23 mouse cellular contexts compared by ENCODE assay signal in genomic region chr1:143523831-143524521, GRCm38 (mm10).
A peak's percentile ranks its signal among the peaks of the same experiment; 100 is the strongest.
DNase-seq lines count a peak whose midpoint lies in the region; ATAC-seq and TF ChIP-seq lines count a peak whose summit lies in the region.
"Had no signal": no experiment of that assay in that cellular context is flagged by ENCODE, and none has a peak within 500 bp of the region (broad histone marks: within the 10 kb centered on the region; RNA-seq: fewer than 3 reads in every experiment).

No protein-coding gene starts in this region.

- H3K79me2 ChIP-seq in heart, adult 2 months (replicated peaks; ENCODE audit: control insufficient read depth, insufficient read depth, low read length) = no peaks in the 10 kb centered on the region

- H3K27ac ChIP-seq in heart, adult 2 months = peak overlapping the region; percentile 64
- H3K27ac ChIP-seq in heart, embryonic 16.5 days (ENCODE audit: low read length) = no peak overlapping the region
- H3K27ac ChIP-seq: hindbrain, embryonic 14.5 days; kidney, postnatal 0 days; macrophage; midbrain, embryonic 15.5 days; neural tube, embryonic 13.5 days had no signal

- H3K4me1 ChIP-seq in heart, adult 2 months (ENCODE audit: control insufficient read depth, insufficient read depth, low read length) = no peaks in the 10 kb centered on the region
- peaks cover 8% of the 10 kb centered on the region; the same call in 1 of the 2 replicates for H3K4me1 ChIP-seq in heart, embryonic 16.5 days (ENCODE audit: control insufficient read depth, insufficient read depth, low read length)
- H3K4me1 ChIP-seq: midbrain, embryonic 15.5 days; neural tube, embryonic 13.5 days had no signal

- H3K9me3 ChIP-seq in heart, embryonic 16.5 days (replicated peaks; ENCODE audit: control insufficient read depth, low read length) = no peaks in the 10 kb centered on the region
- H3K9me3 ChIP-seq: G1E; midbrain, embryonic 15.5 days; neural tube, embryonic 13.5 days had no signal

- TF ChIP-seq CTCF in heart, adult 2 months (IDR thresholded peaks at IDR 0.05) = no peak

- intact Hi-C loops in heart, adult 2 months (cut with DNase I) = no loop called here
- intact Hi-C loops in heart, postnatal 25 days (cut with DNase I) = no loop called here
- intact Hi-C loops in left cerebral cortex, postnatal 14 days (cut with DNase I) = no loop called here
- intact Hi-C loops in left cerebral cortex, postnatal 10 days (cut with DNase I) = no loop called here

- no peak for DNase-seq in heart, adult 2 months
- DNase-seq in heart, postnatal 25 days (ENCODE audit: low spot score) = no peak
- no peak for DNase-seq in heart, adult 9 months (ENCODE audit: low spot score in 2 of 2)
- DNase-seq in left cerebral cortex, postnatal 14 days (ENCODE audit: low spot score in 2 of 2) = peak; percentile 4 to 19
- DNase-seq in left cerebral cortex, postnatal 10 days (ENCODE audit: extremely low spot score in 1 of 2, low spot score in 2 of 2) = no peak
- DNase-seq in lung, postnatal 36 days = no peak
- DNase-seq: adrenal gland, adult 2 months; B cell, adult 2 months; cerebellum, adult 11-12 months; cerebellum, postnatal 10 days; forebrain, postnatal 0 days; kidney, adult 18-20 months; retina, postnatal 1 day; thymus, postnatal 14 days had no signal

- 46% methylated on average over 6 of the region's 6 CpGs for WGBS in heart, adult 2 months
- WGBS in heart, embryonic 16.5 days = 40% methylated on average over 6 of the region's 6 CpGs

- no peak overlapping the region for H3K4me3 ChIP-seq in heart, adult 2 months
- no peak overlapping the region for H3K4me3 ChIP-seq in heart, embryonic 16.5 days (ENCODE audit: low read length)
- H3K4me3 ChIP-seq: midbrain, embryonic 15.5 days; neural tube, embryonic 13.5 days had no signal

- TF ChIP-seq POLR2A in heart, adult 2 months (IDR thresholded peaks at IDR 0.05; ENCODE audit: insufficient read depth, low read depth, low read length) = no peak

- 0 out of 2 replicates have a peak, but pooled peaks cover 4% of the 10 kb centered on the region for H3K36me3 ChIP-seq in heart, adult 2 months (ENCODE audit: control insufficient read depth, insufficient read depth, low read length)
- H3K36me3 ChIP-seq in heart, embryonic 16.5 days (ENCODE audit: control insufficient read depth, insufficient read depth) = no peaks in the 10 kb centered on the region
- H3K36me3 ChIP-seq: G1E; midbrain, embryonic 15.5 days; neural tube, embryonic 13.5 days had no signal

- TF ChIP-seq EP300 in heart, adult 2 months (IDR thresholded peaks at IDR 0.05; ENCODE audit: insufficient read depth, low read depth, low read length) = no peak

- H3K4me2 ChIP-seq in heart, embryonic 16.5 days (ENCODE audit: low read depth, low read length) = peak overlapping the region; percentile 27; the same call in 1 of the 2 replicates
- H3K4me2 ChIP-seq: hindbrain, embryonic 14.5 days; midbrain, embryonic 15.5 days; neural tube, embryonic 13.5 days had no signal

- no peak overlapping the region for H3K9ac ChIP-seq in heart, adult 2 months (ENCODE audit: low read depth, low read length)
- no peak overlapping the region for H3K9ac ChIP-seq in heart, embryonic 16.5 days (ENCODE audit: low read length)
- H3K9ac ChIP-seq: forebrain, postnatal 0 days; hindbrain, embryonic 14.5 days; midbrain, embryonic 15.5 days; neural tube, embryonic 13.5 days had no signal

- no peaks in the 10 kb centered on the region for H3K27me3 ChIP-seq in heart, adult 2 months (ENCODE audit: control insufficient read depth, insufficient read depth, low read length)
- no peaks in the 10 kb centered on the region for H3K27me3 ChIP-seq in heart, embryonic 16.5 days (ENCODE audit: control insufficient read depth, insufficient read depth, low read length)
- H3K27me3 ChIP-seq: CH12.LX; midbrain, embryonic 15.5 days; neural tube, embryonic 13.5 days had no signal

- ATAC-seq in heart, embryonic 16.5 days (replicated peaks; ENCODE audit: extremely low read depth, insufficient read depth, low FRiP score) = no peak
- ATAC-seq: forebrain, postnatal 0 days; inflammation-experienced regulatory T-cells, adult 6 months; midbrain, embryonic 15.5 days had no signal

Comparison
In these comparisons a context has a peak if more than half of its experiments do, and no peak if none do; other contexts are left out.
1. DNase-seq: peak in left cerebral cortex, postnatal 14 days (2 of 2); none in heart, adult 2 months (0 of 2), heart, postnatal 25 days (single experiment), heart, adult 9 months (0 of 2), left cerebral cortex, postnatal 10 days (0 of 2) and lung, postnatal 36 days (single experiment).